In genomic region chr2:57072452-57072851, GRCm38 (mm10) we compare ENCODE assay signal across 25 mouse cellular contexts.
"Had no signal": no experiment of that assay in that cellular context is flagged by ENCODE, and none has a peak within 500 bp of the region (broad histone marks: within the 10 kb centered on the region; RNA-seq: fewer than 3 reads in every experiment).

No protein-coding gene starts in this region.

- DNase-seq: gastrocnemius, adult 2 months; gastrocnemius, postnatal 10 days; gastrocnemius, postnatal 25 days; heart, adult 2 months; heart, postnatal 10 days; heart, postnatal 4 days; kidney, adult 11 months; kidney, adult 2 months; kidney, adult 9 months; kidney, postnatal 14 days; kidney, postnatal 36 days; layer of hippocampus, adult 9-11 months; layer of hippocampus, postnatal 36 days; left cerebral cortex, postnatal 4 days had no signal

- H3K36me3 ChIP-seq: hindbrain, embryonic 10.5 days; hindbrain, embryonic 12.5 days; kidney, embryonic 15.5 days; limb, embryonic 13.5 days; limb, embryonic 15.5 days had no signal

- ATAC-seq: forebrain, embryonic 16.5 days; hindbrain, postnatal 0 days; intestine, embryonic 16.5 days had no signal

- H3K9ac ChIP-seq: hindbrain, embryonic 12.5 days; hindbrain, embryonic 14.5 days; kidney, embryonic 15.5 days; limb, embryonic 13.5 days; limb, embryonic 15.5 days had no signal

- H3K27me3 ChIP-seq: hindbrain, embryonic 12.5 days; kidney, embryonic 15.5 days; limb, embryonic 13.5 days; limb, embryonic 15.5 days had no signal

- H3K9me3 ChIP-seq: hindbrain, embryonic 10.5 days; hindbrain, embryonic 12.5 days; kidney, embryonic 15.5 days; limb, embryonic 13.5 days; limb, embryonic 15.5 days had no signal

- H3K4me2 ChIP-seq: heart, embryonic 11.5 days; hindbrain, embryonic 12.5 days; hindbrain, embryonic 14.5 days; kidney, embryonic 15.5 days; limb, embryonic 13.5 days; limb, embryonic 15.5 days had no signal

- H3K27ac ChIP-seq: gastrocnemius, adult 2 months; heart, adult 2 months; hindbrain, embryonic 10.5 days; hindbrain, embryonic 12.5 days; hindbrain, embryonic 14.5 days; hindbrain, postnatal 0 days; kidney, embryonic 15.5 days; kidney, postnatal 0 days; limb, embryonic 13.5 days; limb, embryonic 15.5 days had no signal

- H3K4me3 ChIP-seq: gastrocnemius, adult 2 months; heart, adult 2 months; hindbrain, embryonic 10.5 days; hindbrain, embryonic 12.5 days; kidney, embryonic 15.5 days; limb, embryonic 13.5 days; limb, embryonic 15.5 days had no signal

- H3K4me1 ChIP-seq: hindbrain, embryonic 10.5 days; hindbrain, embryonic 12.5 days; kidney, embryonic 15.5 days; limb, embryonic 13.5 days; limb, embryonic 15.5 days had no signal
